Mouse (Mus musculus): ENCODE measurements around the gene Psmd11. TPM values are rescaled to one million over a fixed set of nuclear protein-coding genes. Genes with fewer than 3 reads are reported as not detected.
"Not testable (repeated sequence)": the region's sequence is repeated elsewhere in the genome, so short reads cannot be mapped to it uniquely, and the experiment has no call there.

The Psmd11 gene
- polyA plus RNA-seq, 1 experiment from 2014 or later = 270 TPM

- no peaks in the 10 kb centered on the region for H3K4me1 ChIP-seq (ENCODE audit: control insufficient read depth, insufficient read depth, low read length)
- H3K9me3 ChIP-seq (replicated peaks; ENCODE audit: control insufficient read depth, low read length) = no peaks in the 10 kb centered on the region
- H3K4me2 ChIP-seq (ENCODE audit: low read depth, low read length) = no peak overlapping the region
- H3K27me3 ChIP-seq (ENCODE audit: control insufficient read depth, insufficient read depth, low read length) = no peaks in the 10 kb centered on the region
- H3K36me3 ChIP-seq (ENCODE audit: control insufficient read depth, insufficient read depth, low read length) = peaks cover 13% of the 10 kb centered on the region
- H3K4me3 ChIP-seq (replicated peaks; ENCODE audit: low read length) = no peak overlapping the region
- H3K27ac ChIP-seq (ENCODE audit: low read length) = no peak overlapping the region
- no peak overlapping the region for H3K9ac ChIP-seq (ENCODE audit: low read length)
- ATAC-seq (ENCODE audit: insufficient read depth, low FRiP score) = no peak
- WGBS = 90% methylated on average over 1 of the region's 1 CpGs
Observed at GRCm38 (mm10) chr11:80453198-80453597, 24.8 kb downstream of the Psmd11 start.

DNA sequence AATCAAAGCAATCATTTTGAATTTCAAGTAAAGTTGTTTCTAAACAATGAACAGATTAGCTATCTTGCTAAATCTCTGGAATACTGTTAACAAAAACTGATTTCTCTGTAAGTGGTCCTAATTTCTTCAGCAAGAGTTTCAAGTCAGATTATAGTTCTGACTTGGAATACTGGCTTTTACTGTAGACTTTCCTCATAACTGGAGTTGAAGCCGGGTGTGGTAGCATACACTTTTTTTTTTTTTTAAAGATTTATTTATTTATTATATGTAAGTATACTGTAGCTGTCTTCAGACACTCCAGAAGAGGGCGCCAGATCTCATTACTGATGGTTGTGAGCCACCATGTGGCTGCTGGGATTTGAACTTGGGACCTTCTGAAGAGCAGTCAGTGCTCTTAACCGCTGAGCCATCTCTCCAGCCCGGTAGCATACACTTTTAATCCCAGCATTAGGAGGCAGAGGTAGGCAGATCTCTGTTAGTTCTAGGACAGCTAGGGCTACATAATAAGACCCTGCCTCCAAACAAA lies 35.3 kb downstream of the Psmd11 start:
- not testable (repeated sequence) for H3K4me2 ChIP-seq (ENCODE audit: low read depth, low read length); ATAC-seq (ENCODE audit: insufficient read depth, low FRiP score); H3K4me1 ChIP-seq (ENCODE audit: control insufficient read depth, insufficient read depth, low read length); H3K4me3 ChIP-seq (replicated peaks; ENCODE audit: low read length); H3K9me3 ChIP-seq (replicated peaks; ENCODE audit: control insufficient read depth, low read length); H3K27me3 ChIP-seq (ENCODE audit: control insufficient read depth, insufficient read depth, low read length); H3K27ac ChIP-seq (ENCODE audit: low read length); H3K9ac ChIP-seq (ENCODE audit: low read length)
- WGBS = 88% methylated on average over 4 of the region's 4 CpGs
- H3K36me3 ChIP-seq (ENCODE audit: control insufficient read depth, insufficient read depth, low read length) = peaks cover 42% of the 10 kb centered on the region

DNA sequence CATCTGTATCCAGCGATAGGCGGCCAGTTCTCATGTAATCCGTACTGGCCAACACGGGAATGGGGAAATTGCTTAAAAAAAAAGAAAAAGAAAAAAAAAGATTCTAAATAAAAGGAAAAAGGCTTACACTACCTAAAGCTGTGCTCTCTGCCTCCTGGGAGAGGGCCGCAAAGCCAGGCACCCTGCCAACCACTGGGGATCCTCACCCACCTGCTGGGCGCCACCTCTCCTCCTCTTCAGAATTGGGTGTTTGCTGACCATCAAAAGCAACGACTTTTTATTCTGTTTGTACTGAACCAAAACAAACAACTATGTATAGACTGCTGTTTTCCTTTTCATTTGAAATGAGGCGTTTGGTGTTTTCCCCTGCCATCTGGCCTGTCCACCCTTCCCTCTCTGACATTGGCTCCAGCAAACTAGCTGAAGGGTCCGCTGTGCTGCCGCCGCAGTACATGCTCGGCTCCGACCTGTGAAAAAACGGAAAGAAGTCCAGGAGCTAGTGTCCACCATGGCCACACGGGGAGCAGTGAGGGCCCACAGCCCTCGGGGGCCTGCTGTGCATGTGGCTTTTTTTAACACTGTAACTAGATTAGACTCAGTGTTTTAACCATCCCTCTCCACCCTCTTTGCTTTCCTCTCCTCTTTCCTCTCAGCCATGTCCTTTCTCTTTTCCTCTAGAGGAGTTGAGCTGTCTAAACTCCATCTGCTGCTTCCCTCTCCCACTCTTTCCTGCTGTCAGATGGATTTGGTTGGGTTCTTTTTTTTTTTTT lies 43.6 kb downstream of the Psmd11 start:
- no peak for ATAC-seq (ENCODE audit: insufficient read depth, low FRiP score)
- Histone ChIP-seq H3K27me3 (ENCODE audit: control insufficient read depth, insufficient read depth, low read length) (no peaks in the 10 kb centered on the region), H3K4me1 (ENCODE audit: control insufficient read depth, insufficient read depth, low read length) (peaks cover 4% of the 10 kb centered on the region; the same call in 1 of the 2 replicates), H3K9ac (ENCODE audit: low read length) (no peak overlapping the region), H3K4me2 (ENCODE audit: low read depth, low read length) (no peak overlapping the region), H3K36me3 (ENCODE audit: control insufficient read depth, insufficient read depth, low read length) (peaks cover 25% of the 10 kb centered on the region), H3K27ac (ENCODE audit: low read length) (no peak overlapping the region), H3K4me3 (replicated peaks; ENCODE audit: low read length) (no peak overlapping the region), H3K9me3 (replicated peaks; ENCODE audit: control insufficient read depth, low read length) (no peaks in the 10 kb centered on the region)
- WGBS = 77% methylated on average over 16 of the region's 16 CpGs

- Histone ChIP-seq H3K9ac (ENCODE audit: low read length) (no peak overlapping the region), H3K4me2 (ENCODE audit: low read depth, low read length) (no peak overlapping the region), H3K36me3 (ENCODE audit: control insufficient read depth, insufficient read depth, low read length) (peaks cover 10% of the 10 kb centered on the region; the same call in 1 of the 2 replicates), H3K9me3 (replicated peaks; ENCODE audit: control insufficient read depth, low read length) (no peaks in the 10 kb centered on the region), H3K4me3 (replicated peaks; ENCODE audit: low read length) (no peak overlapping the region), H3K4me1 (ENCODE audit: control insufficient read depth, insufficient read depth, low read length) (peaks cover 14% of the 10 kb centered on the region), H3K27me3 (ENCODE audit: control insufficient read depth, insufficient read depth, low read length) (no peaks in the 10 kb centered on the region), H3K27ac (ENCODE audit: low read length) (no peak overlapping the region)
- ATAC-seq (ENCODE audit: insufficient read depth, low FRiP score) = no peak
- 73% methylated on average over 2 of the region's 2 CpGs for WGBS
Observed at GRCm38 (mm10) chr11:80474175-80474691, 45.8 kb downstream of the Psmd11 start.

DNA sequence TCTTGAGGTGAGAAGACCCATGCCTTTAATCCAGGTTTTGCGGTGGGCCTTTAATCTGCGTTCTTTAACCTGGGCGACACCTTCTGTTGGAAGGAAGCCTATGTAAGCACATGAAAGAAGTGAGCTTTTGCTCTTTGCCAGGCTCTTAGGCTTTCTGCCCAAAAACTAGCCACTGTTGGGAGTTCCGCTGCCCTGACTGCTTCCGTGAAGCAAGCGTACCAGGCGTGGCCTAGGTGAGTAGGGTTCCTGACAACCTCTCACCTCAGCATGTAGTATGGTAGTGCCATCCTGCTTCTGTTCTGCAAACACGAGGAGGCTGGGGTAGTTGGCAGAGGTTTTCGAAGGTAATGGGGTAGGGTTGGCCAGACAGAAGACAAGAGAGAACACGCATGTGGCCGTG lies 46.4 kb downstream of the Psmd11 start:
- WGBS = 89% methylated on average over 11 of the region's 11 CpGs
- Histone ChIP-seq H3K36me3 (ENCODE audit: control insufficient read depth, insufficient read depth, low read length) (peaks cover 5% of the 10 kb centered on the region; the same call in 1 of the 2 replicates), H3K4me2 (ENCODE audit: low read depth, low read length) (no peak overlapping the region), H3K27ac (ENCODE audit: low read length) (no peak overlapping the region), H3K4me3 (replicated peaks; ENCODE audit: low read length) (no peak overlapping the region), H3K9me3 (replicated peaks; ENCODE audit: control insufficient read depth, low read length) (no peaks in the 10 kb centered on the region), H3K27me3 (ENCODE audit: control insufficient read depth, insufficient read depth, low read length) (no peaks in the 10 kb centered on the region), H3K4me1 (ENCODE audit: control insufficient read depth, insufficient read depth, low read length) (peaks cover 14% of the 10 kb centered on the region), H3K9ac (ENCODE audit: low read length) (no peak overlapping the region)
- ATAC-seq (ENCODE audit: insufficient read depth, low FRiP score) = no peak

DNA sequence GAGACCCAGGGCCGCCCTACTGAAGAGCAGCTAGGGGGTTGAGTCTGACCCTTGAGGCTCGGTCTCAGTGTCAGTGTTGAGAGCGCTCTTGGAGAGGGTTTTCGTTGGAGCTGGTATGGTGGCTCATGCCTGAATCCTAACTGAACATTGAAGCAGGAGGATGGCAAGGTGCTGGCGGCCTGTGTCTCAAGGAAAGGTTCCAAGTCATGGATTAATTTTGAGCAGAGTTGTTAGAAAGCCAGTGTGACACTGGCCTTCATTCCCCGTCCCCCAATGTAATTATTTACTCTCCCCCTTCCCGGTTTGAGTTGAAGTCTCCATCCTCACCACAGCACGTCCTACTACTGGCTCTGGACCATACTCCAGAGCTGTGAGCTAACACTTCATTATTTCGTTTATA lies 47.1 kb downstream of the Psmd11 start:
- peaks cover 14% of the 10 kb centered on the region for H3K4me1 ChIP-seq (ENCODE audit: control insufficient read depth, insufficient read depth, low read length)
- WGBS = 76% methylated on average over 9 of the region's 9 CpGs
- no peak for ATAC-seq (ENCODE audit: insufficient read depth, low FRiP score)
- H3K27ac ChIP-seq (ENCODE audit: low read length) = no peak overlapping the region
- no peak overlapping the region for H3K4me3 ChIP-seq (replicated peaks; ENCODE audit: low read length)
- no peaks in the 10 kb centered on the region for H3K27me3 ChIP-seq (ENCODE audit: control insufficient read depth, insufficient read depth, low read length)
- peaks cover 5% of the 10 kb centered on the region; the same call in 1 of the 2 replicates for H3K36me3 ChIP-seq (ENCODE audit: control insufficient read depth, insufficient read depth, low read length)
- H3K9me3 ChIP-seq (replicated peaks; ENCODE audit: control insufficient read depth, low read length) = no peaks in the 10 kb centered on the region
- no peak overlapping the region for H3K9ac ChIP-seq (ENCODE audit: low read length)
- H3K4me2 ChIP-seq (ENCODE audit: low read depth, low read length) = no peak overlapping the region

DNA sequence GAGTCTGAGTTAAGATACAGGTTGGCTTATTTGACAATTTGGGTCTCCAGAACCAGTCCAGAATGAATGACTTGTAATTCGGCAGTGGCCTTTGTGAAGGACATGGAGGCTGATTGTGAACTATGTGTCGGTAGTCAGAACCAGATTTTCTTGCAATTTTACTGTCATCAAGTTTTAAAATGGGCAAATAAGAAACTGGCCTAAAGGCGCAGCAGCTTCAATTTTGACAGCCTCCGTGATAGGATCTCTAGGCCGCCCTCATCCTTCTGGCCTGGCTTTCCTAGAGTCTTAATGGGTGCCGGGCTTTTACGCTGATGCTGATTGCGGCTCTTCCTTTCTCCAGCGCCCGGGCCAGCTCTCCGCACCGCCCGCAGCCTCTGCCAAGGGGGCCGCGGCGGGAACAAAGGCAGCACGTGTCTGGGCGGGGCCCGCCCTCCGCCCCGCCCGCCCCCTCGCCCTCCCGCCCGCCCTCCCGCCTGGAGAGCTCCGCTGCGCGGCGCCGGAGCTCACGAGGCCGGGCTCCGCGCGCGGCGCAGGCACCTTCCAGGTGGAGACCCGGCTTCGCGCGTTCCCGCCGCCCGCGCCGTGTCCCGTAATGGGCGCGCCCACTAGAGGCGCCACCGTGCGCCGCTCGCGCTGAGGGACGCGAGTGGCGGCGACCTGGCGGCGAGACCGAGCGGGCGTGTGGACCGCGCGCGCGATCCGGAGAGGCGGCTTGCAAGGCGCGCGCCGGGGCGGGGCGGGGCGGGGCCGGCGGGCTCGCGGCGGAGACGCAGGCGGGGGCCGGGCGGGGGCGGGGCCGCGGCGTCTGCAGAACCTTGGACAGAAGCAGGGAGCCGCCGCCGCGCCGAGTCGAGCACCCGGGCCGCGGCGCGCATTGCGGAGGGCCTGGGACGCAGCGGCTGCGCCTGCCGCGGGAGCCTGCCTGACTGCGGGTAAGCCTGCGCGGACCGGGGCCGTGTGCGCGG lies 48.1 kb downstream of the Psmd11 start, which contains the start of gene Cdk5r1:
Gene Cdk5r1, plus strand, starts transcription at position 802 of the 968 bp plus-strand sequence.
- H3K36me3 ChIP-seq (ENCODE audit: control insufficient read depth, insufficient read depth, low read length) = peaks cover 5% of the 10 kb centered on the region; the same call in 1 of the 2 replicates
- ATAC-seq (ENCODE audit: insufficient read depth, low FRiP score) = peak; percentile 93

DNA sequence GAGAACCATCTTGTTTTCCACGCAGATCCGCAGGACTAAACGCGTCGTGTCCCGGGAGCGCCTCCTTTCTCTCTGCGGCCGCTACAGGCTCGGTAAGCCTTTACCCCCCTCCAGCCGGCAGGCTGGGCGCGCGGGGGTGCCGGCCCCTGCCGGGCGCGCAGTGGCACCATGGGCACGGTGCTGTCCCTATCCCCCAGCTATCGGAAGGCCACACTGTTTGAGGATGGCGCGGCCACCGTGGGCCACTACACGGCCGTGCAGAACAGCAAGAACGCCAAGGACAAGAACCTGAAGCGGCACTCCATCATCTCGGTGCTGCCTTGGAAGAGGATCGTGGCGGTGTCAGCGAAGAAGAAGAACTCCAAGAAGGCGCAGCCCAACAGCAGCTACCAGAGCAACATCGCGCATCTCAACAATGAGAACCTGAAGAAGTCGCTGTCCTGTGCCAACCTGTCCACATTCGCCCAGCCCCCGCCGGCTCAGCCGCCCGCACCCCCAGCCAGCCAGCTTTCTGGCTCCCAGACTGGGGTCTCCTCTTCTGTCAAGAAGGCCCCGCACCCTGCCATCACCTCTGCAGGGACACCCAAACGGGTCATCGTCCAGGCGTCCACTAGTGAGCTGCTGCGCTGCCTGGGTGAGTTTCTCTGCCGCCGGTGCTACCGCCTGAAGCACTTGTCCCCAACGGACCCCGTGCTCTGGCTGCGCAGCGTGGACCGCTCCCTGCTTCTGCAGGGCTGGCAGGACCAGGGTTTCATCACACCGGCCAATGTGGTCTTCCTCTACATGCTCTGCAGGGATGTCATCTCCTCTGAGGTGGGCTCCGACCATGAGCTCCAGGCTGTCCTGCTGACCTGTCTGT lies 49.2 kb downstream of the Psmd11 start:
- Histone ChIP-seq H3K36me3 (ENCODE audit: control insufficient read depth, insufficient read depth, low read length) (peaks cover 5% of the 10 kb centered on the region; the same call in 1 of the 2 replicates), H3K9me3 (replicated peaks; ENCODE audit: control insufficient read depth, low read length) (no peaks in the 10 kb centered on the region), H3K4me2 (ENCODE audit: low read depth, low read length) (peak overlapping the region; percentile 99), H3K27ac (ENCODE audit: low read length) (peak overlapping the region; percentile 53; the same call in 1 of the 2 replicates), H3K4me3 (replicated peaks; ENCODE audit: low read length) (peak overlapping the region; percentile 67), H3K9ac (ENCODE audit: low read length) (peak overlapping the region; percentile 77), H3K27me3 (ENCODE audit: control insufficient read depth, insufficient read depth, low read length) (no peaks in the 10 kb centered on the region), H3K4me1 (ENCODE audit: control insufficient read depth, insufficient read depth, low read length) (peaks cover 14% of the 10 kb centered on the region)
- ATAC-seq (ENCODE audit: insufficient read depth, low FRiP score) = peak; percentile 14; the same call in 1 of the 2 replicates
- WGBS = 14% methylated on average over 55 of the region's 55 CpGs

More for the DNA sequence above, 48.1 kb downstream of the Psmd11 start, which contains the start of gene Cdk5r1:
- Histone ChIP-seq H3K27me3 (ENCODE audit: control insufficient read depth, insufficient read depth, low read length) (no peaks in the 10 kb centered on the region), H3K9ac (ENCODE audit: low read length) (peak within 1 kb of the TSS; percentile 77), H3K4me3 (replicated peaks; ENCODE audit: low read length) (peak within 1 kb of the TSS; percentile 67), H3K4me1 (ENCODE audit: control insufficient read depth, insufficient read depth, low read length) (peaks cover 14% of the 10 kb centered on the region), H3K9me3 (replicated peaks; ENCODE audit: control insufficient read depth, low read length) (no peaks in the 10 kb centered on the region), H3K27ac (ENCODE audit: low read length) (peak within 1 kb of the TSS; percentile 53), H3K4me2 (ENCODE audit: low read depth, low read length) (peak within 1 kb of the TSS; percentile 99)
- 1% methylated on average over 84 of the region's 116 CpGs for WGBS

Measured in stomach, embryonic 16.5 days (tissue).